Mouse (Mus musculus) spleen, adult 12 weeks (tissue): ENCODE results near the gene Adamtsl5.
A peak's percentile ranks its signal among the peaks of the same experiment; 100 is the strongest.

Experiments
- DNase-seq: peaks from one replicate; pipeline ENCODE4 v3.0.0; 2022; ENCODE audit warnings: low spot score

The Adamtsl5 gene

GRCm38 (mm10) chr10:80342305-80342748 lies 5.9 kb downstream of the Adamtsl5 start:
- no peak for DNase-seq

DNA sequence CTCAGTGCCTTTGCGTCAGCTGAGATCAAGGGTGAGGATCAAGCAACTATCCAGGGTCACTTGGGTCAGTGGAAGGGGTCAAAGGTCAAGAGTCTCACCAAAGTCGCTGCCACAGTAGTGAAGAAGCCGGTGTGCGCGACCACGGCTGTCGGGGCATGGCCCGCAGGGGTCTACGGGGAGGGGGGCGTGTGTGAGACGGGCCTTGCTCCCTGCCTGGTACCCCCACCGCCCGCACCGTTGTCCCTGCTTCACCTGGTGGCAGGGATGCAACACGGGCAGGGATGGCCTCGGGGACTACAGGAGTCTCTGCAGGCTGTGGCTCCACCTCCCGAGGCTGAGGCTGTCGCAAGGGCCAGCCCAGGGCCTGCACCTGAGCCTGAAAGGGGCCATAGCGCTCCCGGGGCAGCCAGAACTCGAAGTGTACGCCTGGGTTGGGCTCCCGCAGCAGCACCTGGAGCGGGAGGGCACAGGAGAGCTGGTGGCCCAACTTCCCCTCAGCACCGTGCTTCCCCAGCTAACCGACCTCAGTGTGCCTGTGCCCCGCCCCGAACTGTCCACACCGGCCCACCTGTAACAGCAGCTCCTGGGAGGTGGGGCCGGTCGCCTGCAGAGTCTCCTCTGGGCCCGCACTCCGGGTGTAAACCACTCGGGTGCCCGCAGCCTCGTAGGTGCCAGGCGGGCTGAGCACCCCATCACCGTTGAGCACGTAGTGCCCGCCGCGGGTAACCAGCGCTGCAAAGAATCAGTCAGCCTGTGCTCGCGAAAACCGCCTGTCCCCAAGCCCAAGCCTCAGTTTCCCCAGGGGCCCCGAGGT lies 6.5 kb downstream of the Adamtsl5 start:
- no peak for DNase-seq

DNA sequence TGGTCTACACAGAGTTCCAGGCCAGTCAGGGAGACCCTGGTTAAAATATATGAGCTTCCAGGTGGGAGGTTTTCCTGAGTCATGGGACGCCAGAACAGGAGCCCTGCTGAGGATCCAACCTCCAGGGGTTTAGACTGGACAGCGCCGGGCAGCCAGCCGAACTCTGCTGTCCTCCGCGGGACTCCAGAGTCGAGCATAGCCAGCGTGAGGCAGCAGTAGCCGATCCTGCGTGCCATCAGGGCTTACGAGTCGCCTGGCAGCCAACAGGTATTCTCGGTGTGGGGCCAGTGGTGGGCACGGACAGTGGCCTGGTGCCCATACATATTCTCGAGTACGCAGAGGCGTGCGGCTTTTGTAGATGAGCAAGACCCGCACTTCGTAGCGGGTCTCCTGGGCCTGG lies 7.2 kb downstream of the Adamtsl5 start:
- no peak for DNase-seq

- peak; percentile 85 for DNase-seq
Measured at GRCm38 (mm10) chr10:80339941-80340750, 8.1 kb downstream of the Adamtsl5 start.

DNA sequence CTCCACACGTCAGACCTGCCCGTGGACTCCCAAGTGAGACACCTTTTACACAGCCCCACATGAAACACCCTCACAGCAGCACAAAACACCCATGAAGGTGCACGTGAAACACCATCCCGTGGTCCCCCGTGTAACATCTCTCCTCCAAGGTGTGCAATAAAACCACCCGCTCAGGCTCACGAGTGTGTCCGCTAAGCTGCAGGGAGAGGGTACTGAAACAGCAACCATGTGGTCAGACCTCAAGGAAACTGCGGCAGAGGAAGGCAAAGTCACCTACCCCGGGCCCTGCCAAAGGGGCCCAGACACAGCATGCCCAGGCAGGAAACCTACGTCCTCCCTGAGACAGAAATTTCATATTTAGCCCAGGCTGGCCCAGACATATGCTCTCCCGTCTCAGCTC lies 11.9 kb downstream of the Adamtsl5 start:
- no peak for DNase-seq

- no peak for DNase-seq
Measured at GRCm38 (mm10) chr10:80332525-80332989, 15.7 kb downstream of the Adamtsl5 start.

DNA sequence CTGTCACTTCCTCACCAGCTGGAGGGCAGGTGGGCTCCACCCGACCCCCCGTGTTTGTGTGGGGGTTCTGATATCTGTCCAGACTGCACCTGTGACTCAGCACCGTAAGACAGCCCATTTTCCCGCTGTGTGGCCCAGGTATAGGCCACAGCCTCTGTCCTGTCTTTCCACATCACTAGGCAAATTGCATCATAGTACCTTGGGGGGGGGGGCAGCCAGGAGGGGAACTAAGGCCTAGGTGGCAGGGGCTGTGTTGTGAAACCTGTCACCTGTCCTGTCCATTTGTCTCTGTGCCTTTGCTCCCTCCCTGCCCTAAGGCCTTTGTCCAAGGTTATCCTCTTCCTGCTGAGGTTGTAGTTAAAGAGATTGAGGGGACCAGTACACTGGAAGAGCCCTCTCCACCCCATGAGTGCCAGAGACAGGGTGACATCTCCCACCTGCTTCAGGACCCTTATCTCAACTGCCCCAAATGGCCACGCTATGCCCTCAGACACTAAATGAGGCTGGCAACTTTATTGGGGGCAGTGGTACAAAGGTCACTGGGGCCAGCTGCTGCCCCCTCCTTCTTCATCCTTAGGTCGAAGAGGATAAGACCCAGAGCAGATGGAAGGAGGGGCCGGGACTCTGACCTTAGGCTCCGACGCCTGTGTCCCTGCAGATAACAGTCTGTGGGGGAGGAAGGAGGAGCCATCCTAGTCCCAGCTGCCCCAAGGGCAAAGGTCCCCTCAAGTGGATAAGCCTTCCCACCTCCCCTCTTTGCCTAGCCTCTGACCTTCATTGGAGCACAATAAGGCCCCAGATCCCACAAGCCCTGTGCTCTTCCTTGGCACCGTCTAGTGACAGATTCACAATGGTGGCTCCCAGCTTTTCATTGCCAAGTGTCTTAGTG lies 16.3 kb downstream of the Adamtsl5 start:
- DNase-seq = no peak

DNA sequence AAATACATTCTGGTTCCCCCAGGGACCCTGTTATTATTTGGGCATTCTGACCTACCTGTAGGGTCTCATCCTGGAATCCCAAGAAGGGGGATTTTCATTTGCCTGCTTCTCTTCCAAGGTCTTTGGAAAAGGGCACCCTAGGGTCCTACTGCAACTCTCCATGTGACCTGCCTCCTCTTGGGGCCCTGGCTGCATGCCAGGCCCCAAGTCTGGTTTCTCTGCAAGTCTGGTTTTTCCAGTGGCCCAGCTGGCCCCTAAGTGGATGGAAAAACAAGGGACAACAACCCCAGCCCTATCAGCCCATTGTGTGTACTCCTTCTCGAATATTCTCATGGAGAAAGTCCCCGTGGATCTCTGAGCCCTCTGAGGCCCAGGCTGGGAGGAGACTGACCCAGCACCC lies 17.3 kb downstream of the Adamtsl5 start:
- DNase-seq = no peak

DNA sequence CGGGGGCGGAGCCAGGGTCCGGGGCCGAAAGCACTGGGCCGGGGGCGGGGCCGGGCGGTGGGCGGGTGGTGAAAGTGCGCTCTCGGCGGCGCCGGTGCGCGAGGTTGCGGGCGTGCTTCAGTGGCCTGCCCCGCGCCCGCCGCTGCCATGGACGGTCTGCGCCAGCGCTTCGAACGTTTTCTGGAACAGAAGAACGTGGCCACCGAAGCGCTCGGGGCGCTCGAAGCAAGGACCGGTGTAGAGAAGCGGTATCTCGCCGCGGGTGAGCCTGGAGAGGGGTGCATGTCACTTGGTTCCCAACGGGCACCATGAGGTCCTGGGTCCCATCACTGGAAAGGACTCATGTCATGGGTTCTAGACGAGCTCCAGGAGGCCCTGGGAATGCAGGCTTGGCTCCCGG lies 18.1 kb downstream of the Adamtsl5 start:
- no peak for DNase-seq

DNA sequence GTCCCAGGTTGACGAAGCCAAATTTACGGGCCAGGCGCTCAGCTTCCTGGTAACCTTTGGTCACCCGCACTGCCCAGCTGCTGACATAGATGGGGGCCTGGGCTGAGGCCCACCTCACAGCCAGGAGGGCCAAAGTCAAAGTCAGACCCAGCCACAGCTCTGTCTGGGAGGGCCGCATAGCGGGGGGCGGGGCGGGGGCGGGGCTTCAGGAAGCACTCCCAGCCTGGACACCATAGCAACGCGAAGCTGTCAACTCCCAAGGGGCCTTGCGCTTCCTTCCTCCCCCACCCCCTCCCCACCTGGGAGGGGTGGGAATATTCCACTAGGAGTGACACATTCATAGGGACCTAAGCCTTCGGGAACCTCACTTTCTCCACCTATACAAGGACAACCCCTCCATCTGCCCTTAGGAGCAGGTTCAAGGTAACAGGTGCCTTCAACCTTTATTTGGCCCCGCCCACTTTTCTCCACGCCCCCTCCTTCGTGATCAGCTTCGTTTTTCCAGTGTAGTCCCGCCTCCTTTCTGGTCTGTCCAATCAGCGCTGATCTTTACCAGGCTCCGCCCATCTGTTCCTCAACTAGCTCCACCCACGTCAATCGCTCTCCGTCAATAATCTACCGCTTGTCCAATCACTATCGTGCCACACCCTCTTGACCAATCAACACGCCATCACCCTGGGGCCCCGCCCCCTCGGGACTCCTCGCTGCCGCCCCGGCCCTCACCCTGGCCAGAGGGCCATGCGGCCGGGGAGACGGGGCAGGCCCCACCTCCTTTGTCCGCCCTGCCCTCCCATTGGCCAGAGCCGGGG lies 18.7 kb downstream of the Adamtsl5 start, which contains the start of the genes Pcsk4 and Reep6:
Gene Pcsk4, minus strand, starts transcription at position 226 of the 809 bp plus-strand sequence.
Gene Reep6, plus strand, starts transcription at position 681 of the 809 bp plus-strand sequence.
- DNase-seq = peak; percentile 88

DNA sequence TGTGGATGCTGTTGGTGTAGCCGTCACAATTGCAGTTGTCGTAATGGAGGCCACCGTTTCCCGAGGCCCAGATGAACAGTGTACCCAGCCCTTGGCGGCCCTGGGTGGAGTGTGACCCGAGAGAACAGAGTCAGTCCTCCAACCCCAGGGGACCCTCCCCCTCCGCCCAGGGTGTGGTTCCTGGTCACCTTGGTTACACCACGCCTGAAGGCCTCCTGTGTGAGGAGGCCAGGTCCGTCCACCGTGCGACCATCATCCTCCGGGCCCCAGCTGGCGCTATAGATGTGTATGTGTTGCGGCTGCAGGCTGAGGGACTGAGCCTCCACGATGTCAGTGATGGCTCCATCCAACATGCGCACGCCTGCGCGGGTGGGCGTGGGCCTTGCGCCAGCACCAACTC lies 23.2 kb downstream of the Adamtsl5 start:
- DNase-seq = no peak

- no peak for DNase-seq
Measured at GRCm38 (mm10) chr10:80324120-80325037, 23.8 kb downstream of the Adamtsl5 start.

- DNase-seq = peak; percentile 72
Measured at GRCm38 (mm10) chr10:80323261-80324119, 24.7 kb downstream of the Adamtsl5 start.

- DNase-seq = no peak
Measured at GRCm38 (mm10) chr10:80322811-80323211, 25.4 kb downstream of the Adamtsl5 start.

GRCm38 (mm10) chr10:80321670-80322581 lies 26.3 kb downstream of the Adamtsl5 start:
- no peak for DNase-seq

GRCm38 (mm10) chr10:80321014-80321669 lies 27.1 kb downstream of the Adamtsl5 start:
- no peak for DNase-seq

DNA sequence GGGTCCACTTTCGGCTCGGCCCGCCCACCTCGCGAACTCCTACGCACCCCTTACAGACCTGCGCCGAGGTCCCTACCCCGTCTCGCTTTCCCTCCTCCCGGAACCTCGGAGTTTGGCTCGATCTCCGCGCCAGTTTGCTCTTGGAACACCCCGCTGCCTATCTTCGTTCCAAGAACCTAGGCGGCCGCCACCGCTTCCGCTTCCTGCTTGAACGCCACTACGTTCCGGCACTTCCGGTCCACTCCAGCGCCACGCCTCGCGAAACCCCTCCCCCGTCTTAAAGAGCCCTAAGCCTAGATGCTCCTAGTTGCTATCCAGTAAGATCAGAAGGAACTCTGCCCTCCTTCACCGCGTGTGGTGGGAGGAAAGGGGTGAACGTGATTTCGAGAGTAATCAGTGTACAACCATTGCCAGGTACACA lies 27.9 kb downstream of the Adamtsl5 start, which contains the start of gene 2310011J03Rik:
Gene 2310011J03Rik, minus strand, starts transcription at position 198 of the 421 bp plus-strand sequence.
- peak; percentile 81 for DNase-seq
